Mouse (Mus musculus) ovary, postnatal 10 days (tissue): ENCODE data around the gene Tsc1.

Experiments
- DNase-seq: peaks from one replicate; pipeline ENCODE4 v3.0.0; 2022; ENCODE audit warnings: low spot score

The Tsc1 gene

GRCm38 (mm10) chr2:28616358-28616757 lies 24.7 kb upstream of the Tsc1 start:
- no peak for DNase-seq

- DNase-seq: no peak
Observed at GRCm38 (mm10) chr2:28616874-28617273, 24.2 kb upstream of the Tsc1 start.

DNA sequence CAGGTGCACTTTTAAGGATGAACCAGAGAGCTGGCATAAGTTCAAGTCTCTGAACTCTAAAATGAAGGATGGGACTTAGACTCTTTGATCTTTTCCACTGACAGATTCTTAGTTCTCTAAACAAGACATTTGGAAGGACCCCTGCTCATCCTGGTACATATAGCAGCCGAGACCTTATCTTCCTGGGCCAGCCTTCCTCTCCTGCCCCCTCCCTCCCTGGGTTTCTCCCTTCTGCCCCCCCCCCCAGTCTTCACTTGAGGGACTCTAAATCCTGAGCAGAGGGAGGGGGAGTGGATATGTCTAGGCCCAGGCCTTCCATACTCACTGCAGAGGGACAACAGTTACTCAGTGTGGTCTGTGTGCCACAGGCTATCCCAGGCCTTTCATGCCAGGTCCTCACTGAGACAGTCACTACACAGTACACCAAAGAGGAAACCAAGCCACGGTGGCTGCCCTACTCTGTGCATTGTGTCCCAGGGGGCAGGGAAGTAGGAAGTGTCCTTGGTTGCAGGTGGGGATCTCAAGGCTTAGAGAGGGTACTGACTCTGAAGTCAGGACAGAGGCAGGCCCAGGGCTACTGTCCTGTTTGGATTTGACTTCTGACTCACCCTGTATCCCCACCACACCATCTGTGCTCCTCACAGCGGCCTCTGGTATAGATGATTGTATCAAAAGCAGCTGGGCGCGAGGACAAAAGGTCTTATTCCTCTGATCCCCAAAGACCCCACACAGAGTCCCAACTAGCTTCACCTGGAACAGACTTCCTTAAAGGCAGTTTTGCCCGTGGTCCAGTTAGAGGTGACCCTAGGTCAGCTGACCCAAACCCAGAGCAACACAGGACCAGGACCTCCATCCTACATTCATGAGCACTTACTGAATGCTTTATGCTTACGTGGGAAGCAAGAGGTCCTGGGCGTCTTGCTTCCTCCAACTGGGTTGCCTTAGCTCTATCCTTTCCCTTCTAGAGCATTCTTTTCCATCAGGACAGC lies 23.2 kb upstream of the Tsc1 start:
- no peak for DNase-seq

GRCm38 (mm10) chr2:28618777-28619336 lies 22.2 kb upstream of the Tsc1 start:
- DNase-seq: no peak

DNA sequence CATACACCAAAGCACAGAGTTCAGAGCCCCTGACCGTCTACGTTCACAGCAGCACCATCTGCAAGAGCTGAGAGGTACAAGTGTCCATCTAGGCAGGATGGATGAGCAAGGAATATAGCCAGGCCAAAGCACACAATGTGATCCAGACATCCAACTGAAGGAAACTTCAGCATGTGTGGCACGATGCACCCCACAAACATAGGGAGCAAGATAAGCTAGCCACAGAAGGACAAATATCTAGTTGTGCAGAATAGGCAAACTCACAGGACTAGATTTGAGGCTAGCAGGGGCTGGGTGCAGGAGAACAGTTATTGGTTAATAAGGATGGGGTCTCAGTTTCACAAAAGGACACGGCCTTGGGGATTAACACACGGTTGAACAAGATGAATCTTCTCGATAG lies 21.7 kb upstream of the Tsc1 start:
- DNase-seq: no peak

- no peak for DNase-seq
Observed at GRCm38 (mm10) chr2:28620522-28620921, 20.5 kb upstream of the Tsc1 start.

DNA sequence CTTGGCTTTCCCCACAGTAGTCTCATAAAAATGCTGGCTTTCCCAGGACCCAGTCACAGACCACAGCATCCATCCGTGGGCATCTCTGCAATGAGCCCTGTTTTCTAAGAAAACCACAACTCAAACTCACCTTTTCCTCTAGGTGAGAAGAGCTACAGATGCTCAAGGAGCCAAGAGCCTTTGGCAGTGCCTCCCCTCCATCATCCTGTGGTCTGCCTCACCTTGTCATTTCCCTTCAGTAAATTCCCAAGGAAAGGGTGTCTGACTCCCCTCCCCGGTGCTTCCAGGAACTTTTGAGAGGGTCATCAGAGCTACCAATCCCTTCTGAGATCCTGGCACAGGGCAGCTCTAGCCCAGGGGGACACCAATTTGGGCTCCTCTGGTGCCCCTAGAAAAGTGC lies 19.9 kb upstream of the Tsc1 start:
- no peak for DNase-seq

- DNase-seq: no peak
Observed at GRCm38 (mm10) chr2:28621664-28622171, 19.3 kb upstream of the Tsc1 start, which contains the start of gene Gfi1b. TSS of gene Gfi1b (minus strand) at chr2:28621982.

DNA sequence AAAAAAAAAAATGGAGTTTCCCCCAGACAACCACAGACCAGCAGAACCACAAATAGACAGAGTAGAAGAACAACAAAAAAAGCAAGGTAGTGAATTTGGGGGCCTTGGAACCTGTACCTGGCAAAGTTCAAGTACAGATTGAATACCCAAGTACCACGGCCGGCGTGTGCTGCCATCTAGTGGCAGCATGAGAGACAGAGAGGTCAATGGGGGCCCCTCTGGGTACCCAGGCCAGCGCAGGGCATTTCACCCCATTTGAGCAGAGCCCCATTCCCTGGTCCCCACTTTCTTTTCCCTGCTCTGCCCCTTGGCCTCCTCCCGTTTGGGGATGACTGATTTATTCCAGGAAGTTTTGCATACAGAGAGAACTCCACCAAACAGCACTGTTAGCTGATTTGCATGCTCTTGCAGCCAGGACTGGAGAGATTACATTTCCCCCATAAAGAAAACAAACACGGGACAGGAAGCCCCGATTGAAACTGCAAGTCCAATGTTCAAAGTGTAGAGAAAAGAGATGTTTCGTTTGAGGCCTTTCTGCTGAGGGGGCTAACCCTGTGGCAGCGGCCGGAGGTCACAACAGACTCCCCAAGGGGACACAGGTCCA lies 18.4 kb upstream of the Tsc1 start:
- DNase-seq: no peak

- DNase-seq: no peak
Observed at GRCm38 (mm10) chr2:28624870-28625269, 16.2 kb upstream of the Tsc1 start.

DNA sequence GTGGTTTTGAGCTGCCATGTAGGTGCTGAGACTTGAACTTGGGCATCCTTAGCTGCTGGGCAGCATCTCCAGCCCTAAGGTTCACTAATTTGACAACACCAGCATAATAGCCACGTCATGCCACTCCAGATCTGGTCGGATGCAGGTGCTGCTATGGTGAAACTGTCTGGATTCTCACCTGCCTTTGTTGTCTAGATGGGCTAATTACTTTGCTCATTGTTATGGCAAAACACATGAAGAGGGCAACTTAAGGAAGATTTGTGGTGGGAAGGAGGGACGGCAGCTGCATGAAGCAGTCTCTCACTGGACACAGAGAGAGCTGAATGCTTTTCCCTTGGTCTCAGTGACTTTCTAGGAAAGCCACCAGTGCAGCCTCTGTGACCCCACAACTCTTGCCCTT lies 15.0 kb upstream of the Tsc1 start:
- DNase-seq: no peak

DNA sequence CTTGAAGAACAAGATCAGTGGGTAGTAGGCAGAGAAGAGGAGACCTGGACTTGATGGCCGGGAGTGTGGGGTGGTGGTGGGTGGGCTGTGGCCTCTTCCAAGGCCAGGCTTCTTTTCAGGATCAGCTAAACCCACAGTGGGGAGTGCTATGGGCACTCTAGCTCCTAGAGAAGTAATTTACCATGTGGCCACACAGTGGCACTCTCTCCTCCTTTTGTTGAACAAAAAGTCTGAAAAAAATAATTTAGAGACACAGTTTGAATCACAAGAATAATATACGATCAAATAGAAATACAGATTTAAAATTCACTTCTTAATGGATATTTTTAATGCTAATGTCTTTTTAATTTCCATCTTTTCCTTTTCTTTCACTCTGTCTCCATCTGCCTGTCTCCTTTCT lies 13.0 kb upstream of the Tsc1 start:
- DNase-seq: no peak

GRCm38 (mm10) chr2:28629911-28630381 lies 11.1 kb upstream of the Tsc1 start:
- DNase-seq: no peak

- no peak for DNase-seq
Observed at GRCm38 (mm10) chr2:28632626-28633025, 8.4 kb upstream of the Tsc1 start.

GRCm38 (mm10) chr2:28633136-28633535 lies 7.9 kb upstream of the Tsc1 start:
- DNase-seq: no peak

DNA sequence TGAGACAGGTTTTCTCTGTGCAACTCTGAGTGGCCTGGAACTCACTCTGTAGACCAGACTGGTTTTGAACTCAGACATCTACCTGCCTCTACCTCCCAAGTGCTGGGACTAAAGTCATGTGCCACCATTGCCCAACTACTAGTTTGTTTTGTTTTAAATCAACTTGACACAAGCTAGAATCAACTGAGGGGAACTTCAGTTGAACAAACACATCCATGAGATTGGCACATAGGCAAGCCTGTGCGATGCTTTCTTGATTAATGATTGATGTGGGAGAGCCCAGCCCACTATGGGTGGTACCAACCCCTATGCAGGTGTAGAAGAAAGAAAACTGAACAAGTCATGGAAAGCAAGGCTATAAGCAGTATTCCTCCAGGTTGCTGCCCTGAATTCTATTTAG lies 5.8 kb upstream of the Tsc1 start:
- DNase-seq: no peak

- DNase-seq: no peak
Observed at GRCm38 (mm10) chr2:28637106-28637845, 3.8 kb upstream of the Tsc1 start.

GRCm38 (mm10) chr2:28638352-28638751 lies 2.7 kb upstream of the Tsc1 start:
- DNase-seq: no peak

GRCm38 (mm10) chr2:28638886-28639285 lies 2.1 kb upstream of the Tsc1 start:
- no peak for DNase-seq

DNA sequence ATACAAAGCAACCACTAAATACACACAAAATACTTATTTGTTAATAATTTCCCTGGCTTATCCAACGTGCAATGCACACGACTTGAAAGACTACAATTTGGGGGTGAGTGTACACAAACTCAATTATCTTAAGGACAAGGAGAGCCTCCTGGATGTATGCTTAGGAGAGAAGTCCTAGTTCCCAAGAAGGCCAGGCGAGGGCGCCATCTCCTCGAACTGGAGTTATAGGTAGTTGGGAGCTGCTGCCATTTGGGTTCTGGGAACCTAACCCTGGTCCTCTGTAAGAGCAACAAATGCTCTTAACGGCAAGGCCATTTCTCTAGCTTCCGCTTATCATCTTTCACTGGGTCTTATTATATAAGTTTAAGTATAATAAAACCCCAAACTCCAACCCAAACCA lies 1.2 kb upstream of the Tsc1 start:
- DNase-seq: no peak

DNA sequence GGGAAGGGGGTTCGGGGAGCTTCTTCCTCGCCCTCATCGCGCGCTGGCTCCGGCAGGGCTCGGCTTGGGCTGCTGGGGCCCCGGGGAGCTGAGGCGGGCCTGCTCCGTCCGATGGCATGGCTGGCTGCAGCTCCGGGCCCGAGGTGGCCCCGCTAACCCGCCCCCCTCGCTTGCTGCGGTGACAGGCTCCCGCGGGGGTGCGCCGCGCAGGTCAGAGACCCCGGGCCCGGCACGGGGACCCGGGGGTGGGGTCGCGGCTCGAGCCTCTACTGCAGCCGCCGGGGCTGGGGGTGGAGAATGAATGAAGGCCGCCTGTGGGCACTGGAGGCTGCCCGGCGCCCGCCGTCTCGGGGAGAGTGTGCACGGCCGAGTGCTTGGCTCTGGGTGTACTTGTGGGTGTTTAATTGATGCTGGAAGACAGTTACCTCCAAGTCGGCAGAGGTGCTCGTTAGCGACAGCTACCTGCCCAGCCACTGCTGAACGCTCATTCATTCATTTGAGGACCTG lies 460 bp downstream of the Tsc1 start:
- peak; percentile 11 for DNase-seq

DNA sequence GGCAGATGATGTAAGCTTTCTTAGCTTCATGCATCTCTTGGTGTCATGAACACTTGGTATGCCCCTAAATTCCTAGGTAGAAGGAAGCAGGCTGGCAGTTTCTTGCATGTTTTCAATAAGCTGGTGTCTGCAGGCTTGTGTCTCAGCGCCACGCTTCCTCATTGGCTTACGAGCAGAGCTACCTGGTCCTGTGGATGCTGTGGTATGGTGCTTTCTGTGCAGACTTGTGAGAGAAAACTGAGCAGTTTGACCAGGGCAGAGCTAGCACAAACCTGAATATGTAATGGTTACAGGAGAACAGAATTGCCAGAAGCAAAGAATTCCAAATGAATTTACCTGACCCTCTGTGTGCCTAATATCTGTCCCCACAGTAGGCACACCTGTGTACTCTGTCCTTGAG lies 2.1 kb downstream of the Tsc1 start:
- DNase-seq: no peak
